Mouse (Mus musculus) cerebellum, postnatal 10 days (tissue): ENCODE results near the gene Arhgap45.

Source experiments
- DNase-seq, 2 experiments: peaks; one replicate each; pipeline ENCODE4 v3.0.0; 2021; ENCODE audit warnings: mixed read lengths in 2 of 2

Arhgap45 gene

DNA sequence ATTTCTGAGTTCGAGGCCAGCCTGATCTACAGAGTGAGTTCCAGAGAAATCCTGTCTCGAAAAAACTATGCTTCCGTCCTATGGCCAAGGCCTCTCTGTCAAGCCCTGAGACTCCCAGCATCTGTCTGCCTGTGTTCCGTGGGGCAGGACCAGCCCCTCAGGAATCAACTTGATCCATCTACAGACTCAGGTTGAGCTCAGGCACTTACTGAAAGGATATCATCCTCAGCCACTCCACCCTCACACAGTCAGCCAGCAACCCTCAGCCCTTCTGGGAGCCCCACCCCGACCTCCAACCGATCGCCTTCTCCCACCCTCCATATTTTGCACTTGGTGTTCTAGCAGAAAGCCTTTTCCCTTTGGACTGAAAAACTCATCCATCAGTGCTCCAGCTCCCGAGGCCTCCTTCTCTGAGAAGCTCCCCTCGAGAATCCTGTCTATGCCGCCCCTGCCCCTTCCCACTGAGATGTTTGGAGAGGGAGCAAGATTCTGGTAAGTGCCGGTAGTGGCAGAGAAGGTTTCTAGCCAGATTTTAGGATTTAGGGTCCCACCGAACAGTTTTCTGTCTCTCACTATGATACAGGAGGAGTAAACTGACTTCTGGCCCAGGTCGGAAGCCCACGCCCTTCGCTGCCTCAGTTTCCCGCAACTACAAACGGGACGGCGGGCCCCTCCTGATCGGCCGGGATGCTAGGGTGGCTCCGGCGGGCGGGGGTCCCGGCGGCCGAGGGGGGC lies 28.5 kb upstream of the Arhgap45 start:
- peak in 1 of 2 experiments; percentile 21 for DNase-seq

DNA sequence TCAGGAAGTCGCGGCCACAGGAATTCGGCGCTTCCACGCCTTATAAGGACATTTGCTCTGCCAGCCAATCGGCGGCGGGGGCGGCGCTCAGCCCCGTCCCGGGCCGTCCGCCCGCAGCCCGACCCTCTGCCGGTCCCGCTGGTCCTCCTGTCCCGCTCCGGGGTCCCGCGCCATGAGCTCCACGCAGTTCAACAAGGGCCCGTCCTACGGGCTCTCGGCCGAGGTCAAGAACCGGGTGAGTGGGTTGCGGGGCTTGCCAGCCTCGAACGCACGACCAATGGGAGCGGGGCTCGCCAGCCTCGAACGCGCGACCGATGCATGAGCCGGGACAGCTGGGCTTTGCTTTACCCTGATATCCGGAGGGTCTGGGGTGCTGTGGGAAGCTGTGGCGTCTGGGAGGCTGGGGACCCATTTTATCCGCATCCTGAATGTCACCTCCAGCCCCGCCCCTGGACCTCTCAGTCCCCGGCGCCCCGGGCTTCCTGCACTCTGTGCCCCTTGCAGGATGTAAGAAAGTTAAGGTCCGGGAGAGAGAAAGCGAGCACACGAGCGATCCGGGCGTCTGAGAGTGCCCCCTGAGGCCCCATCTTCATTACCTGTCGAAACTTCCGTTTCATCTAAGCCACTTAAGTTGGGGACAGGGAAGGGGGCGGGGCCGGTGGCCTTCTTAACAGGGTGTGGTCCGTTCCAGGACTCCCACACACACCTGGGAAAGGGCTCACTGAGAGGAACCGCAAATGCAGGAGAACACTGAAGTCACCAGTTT lies 27.8 kb upstream of the Arhgap45 start, which contains the start of gene Cnn2:
Cnn2 (plus strand) TSS at position 79 of the 766 bp plus-strand sequence.
- no peak for DNase-seq

DNA sequence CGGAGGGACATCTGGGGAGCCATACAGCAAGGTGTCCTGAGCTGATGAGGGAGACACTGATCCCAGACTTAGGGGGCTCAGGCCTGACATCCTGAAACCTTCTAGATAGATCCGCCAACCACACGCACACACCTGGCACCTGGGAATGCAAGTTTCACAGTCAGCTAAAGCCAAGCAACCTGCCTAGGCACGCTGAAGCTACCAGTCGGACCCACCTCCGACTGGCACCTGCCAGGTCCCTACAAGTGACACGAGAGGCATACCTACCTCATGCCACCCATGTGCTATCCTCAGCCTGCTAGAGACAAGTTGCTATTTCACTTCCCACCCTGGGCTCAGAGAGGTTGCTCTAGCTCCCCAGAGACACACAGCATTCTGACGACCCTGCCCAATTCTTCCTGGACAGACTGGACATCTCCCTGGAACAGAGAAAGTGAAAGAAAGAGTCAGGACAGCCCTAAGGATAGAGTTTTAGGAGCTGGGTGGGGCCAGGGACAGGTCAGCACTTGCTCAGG lies 27.1 kb upstream of the Arhgap45 start:
- DNase-seq: no peak

DNA sequence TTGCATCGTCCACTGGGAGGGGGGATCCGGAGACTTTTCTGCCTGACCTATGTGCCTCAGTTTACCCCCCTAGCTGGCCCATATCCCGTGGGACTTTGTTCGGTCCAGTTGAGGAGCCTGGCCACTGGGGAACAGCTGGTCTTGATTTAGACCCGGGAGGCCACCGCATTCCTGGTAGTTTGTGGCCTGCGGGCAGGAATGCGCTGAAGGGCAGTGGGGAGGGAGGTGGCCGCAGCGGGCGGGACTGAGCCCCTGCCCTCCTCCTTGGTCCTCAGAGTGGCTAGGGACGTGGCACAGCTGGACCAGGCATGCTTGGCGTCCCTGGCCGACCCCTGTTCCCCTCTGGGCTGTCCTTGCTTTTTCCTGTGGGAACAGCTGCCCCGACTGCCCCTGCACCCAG lies 26.6 kb upstream of the Arhgap45 start:
- DNase-seq: no peak

DNA sequence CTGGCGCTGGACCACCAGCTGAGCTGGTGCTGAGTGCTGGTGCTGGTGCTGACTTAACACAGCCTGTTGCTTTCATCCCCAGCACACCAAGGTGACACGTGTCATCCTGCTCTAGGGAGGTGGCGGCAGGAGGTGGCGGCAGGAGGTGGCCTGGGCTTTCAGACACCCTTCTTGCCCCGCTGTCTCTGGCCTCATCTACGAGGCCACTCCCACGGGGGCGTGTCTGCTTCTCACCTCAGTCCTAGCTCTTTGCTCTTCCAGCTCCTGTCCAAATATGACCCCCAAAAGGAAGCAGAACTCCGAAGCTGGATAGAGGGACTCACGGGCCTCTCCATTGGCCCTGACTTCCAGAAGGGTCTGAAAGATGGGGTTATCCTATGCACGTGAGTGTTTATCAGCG lies 25.4 kb upstream of the Arhgap45 start:
- no peak for DNase-seq

DNA sequence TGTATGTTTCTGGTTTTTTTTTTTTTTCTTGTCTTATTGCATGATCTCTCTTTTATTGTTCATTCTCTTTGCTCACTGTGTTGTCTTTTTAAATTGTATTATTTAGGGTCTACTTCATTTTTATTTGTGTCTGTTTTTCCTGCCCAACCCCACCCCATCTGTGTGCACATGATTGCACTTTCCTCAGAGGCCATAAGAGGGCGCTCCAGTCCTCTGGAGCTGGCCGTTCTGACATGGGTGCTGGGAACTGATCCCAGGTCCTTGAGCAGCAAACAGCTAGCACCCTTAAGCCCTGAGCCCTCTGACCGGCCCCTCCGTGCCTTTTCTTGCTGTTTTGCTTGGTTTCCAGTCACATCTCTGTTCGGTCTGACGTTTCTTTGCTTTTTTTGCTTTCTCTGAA lies 24.9 kb upstream of the Arhgap45 start:
- no peak for DNase-seq

DNA sequence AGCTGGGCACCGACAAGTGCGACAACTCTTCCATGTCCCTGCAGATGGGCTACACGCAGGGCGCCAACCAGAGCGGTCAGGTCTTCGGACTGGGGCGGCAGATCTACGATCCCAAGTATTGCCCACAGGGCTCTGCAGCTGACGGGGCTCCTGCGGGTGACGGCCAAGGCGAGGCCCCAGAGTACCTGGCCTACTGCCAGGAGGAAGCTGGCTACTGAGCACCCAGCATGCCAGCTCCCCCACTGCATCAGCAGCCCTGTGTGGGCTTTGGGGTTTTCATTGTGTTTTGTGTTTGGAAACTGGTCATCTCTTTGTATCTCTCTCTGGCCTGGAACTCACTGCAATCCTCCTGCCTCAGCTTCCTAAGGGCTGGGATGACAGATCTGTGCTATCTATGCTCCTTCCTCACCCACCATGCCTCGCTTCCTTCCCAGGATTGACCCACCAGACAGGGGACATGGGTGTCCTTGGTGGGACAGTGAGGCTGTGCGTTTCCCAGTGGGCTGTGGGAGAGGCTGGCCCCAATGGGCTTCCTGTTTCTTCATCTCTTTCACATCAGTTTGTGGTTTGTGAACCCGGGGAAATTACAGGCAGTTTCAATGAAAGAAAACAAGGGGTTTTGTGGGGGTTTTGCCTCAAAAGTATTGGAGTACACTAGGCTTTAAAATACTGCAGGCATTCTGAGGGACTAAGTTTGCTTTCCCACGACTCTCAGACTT lies 21.9 kb upstream of the Arhgap45 start:
- peak in 1 of 2 experiments; percentile 50 for DNase-seq

DNA sequence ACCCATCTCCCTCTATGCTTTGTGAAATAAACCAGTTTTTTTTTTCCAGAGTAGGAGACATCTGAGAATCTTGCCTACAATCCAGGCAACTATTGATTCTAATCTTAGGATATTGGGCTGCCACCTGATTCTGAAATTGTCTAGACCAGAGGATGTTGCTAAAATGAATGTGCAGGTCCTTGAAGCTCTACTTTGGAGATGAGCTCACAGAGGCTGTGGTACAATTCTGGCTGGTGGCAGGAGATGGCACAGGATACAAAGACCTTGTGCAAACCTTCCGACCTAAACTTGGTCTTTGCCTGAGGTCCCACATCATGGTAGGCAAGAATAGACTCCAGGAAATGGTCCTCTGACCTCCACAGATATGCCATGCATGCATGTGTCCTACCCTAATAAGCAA lies 20.8 kb upstream of the Arhgap45 start:
- DNase-seq: no peak

DNA sequence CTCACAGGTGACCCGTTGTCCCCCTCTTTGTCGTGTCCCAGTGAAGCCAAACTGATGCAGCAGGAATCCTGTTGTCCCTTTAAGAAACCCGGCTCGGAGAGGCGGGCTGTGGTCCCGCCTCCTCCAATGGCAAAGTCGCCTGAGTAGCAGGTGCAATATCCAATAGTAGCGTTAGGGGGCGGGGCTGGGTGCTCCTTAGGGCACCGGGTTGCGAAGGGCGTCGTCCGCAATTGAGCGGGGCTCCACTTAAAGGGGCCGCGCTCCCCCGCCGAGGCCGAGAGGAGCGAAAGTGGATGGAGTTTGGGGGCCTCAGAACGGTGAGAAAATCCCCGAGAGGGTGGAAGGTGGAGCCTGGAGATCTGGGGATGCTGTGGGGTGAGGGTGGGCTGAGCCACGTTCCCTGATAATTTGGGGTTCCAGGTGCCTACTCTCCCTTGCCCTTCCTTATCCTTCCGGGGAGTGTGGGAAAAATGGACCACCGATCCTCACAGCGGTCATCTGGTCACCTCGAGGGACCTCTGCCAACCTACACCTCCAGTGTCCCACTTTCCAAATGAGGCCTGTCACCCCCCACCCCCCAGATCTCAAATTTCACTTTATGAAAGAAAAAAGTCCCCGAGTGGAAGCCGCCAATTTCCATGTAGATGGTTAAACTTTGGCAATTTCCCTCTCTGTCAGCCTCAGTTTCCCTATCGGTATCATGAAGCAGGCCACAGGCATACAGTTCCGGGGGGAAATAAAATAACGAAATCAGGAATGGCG lies 20.0 kb upstream of the Arhgap45 start, which contains the start of gene Abca7:
Abca7 (plus strand) TSS at position 223 of the 762 bp plus-strand sequence.
- peak; percentile 100 for DNase-seq

DNA sequence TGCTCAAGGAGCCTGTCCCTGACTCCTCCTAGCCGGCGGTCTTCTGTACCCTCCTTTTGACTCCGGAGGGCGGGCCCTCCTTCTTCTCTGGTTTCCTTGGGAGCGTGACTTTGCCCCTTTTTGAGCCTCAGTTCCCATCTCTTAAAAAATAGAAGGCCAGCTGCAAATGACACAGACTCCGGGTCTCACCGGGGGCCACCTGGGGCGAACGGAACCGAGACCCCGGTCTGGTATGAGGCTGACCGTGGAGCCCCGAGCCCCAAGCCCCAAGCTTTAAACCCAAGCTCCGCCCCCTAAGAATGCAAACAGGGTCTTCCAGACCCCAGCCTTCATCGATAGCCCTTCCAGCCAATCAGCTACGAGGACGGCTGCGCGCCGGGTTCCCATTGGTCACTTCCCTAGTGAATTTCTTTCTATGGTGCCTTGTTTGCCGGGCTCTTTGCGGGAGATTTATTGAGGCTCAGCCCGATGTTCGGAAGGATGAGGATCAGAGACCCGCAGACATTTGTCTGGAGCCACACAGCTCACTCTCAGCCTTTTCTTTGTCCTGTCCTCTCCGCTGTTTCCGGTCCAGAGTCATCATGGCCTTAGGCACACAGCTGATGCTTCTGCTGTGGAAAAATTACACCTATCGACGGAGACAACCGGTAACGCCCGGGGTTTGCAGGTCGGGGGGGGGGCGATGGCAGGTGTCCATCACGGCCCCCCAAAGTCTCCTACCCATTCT lies 19.3 kb upstream of the Arhgap45 start:
- peak; percentile 90 to 93 for DNase-seq

DNA sequence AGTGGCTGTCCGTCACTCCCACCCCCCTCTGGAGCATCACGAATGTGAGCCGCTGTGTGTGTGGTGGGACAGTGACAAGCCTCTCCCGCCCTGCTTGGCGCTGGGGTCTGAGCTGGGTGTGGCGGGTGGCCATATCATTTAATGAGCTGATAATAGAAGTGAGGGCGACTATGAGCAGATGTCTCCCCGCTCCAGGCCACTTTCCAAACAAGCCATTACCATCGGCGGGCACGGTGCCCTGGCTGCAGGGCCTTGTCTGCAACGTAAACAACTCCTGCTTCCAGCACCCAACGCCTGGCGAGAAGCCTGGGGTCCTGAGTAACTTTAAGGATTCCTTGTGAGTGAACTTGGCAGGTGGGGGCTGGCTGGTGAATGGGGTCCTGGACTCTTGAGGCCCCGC lies 18.6 kb upstream of the Arhgap45 start:
- DNase-seq: peak; percentile 89 to 91

DNA sequence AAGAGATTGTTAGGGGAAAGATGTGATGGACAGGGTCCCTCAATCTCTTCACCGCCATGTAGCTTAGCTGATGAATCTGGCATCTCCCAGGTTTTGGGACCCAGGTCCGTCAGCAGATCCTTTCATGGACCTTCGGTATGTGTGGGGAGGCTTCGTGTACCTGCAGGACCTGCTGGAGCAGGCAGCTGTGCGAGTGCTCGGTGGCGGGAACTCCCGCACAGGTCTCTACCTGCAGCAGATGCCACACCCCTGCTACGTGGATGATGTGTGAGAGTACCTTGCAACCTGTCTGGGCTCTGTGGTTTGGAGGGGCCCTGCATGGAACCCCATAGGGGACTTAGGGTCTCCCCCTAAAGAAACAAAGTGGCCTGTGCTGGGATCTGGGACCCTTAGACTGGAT lies 14.5 kb upstream of the Arhgap45 start:
- no peak for DNase-seq

DNA sequence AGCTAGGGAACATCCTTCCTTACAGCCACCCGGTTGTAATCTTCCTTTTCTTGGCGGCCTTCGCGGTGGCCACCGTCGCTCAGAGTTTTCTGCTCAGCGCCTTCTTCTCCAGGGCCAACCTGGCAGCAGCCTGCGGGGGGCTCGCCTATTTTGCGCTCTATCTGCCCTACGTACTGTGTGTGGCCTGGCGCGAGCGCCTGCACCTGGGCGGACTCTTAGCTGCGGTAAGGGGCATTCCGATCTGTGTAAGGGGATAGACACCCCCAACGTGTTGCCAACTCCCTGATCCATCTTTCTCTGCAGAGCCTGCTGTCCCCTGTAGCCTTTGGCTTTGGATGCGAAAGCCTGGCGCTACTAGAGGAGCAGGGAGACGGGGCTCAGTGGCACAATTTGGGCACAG lies 13.6 kb upstream of the Arhgap45 start:
- no peak for DNase-seq

DNA sequence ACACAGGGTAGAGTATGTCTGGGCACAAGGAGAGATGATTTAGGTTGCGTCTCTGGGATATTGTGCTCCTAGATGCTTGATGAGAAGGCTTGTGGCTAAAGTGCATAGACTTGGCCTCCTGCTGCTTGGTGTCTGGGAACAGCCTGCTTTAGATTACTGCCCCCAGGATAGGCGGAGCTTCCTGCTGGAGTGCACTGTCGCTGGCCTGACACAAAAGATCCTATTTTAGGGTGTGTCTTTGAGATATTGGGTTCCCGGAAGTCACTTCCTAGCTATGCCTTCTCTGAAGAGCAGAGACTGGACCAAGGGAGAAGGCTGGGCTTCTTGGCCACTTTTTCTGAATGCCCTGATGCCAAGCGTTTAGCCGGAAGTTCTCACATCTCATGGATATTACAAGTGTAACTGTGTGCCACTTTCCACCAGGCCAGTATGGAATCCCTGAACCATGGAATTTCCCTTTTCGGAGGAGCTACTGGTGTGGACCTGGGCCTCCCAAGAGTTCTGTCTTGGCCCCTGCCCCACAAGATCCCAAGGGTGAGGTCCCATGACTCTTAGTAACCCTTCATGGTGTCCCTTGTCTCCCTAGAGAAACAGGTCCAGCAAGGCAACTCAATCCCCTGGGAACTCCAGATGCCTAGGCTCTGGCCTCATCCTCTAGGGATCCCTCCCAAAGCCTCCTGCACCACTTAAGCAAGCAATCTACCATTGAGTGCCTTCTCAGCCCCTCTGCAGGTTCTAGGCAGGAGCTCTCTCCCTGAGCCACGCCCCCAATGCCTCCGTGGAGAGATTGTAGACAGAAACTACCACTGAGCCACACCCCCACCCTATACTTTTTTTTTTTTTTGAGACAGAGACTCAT lies 12.8 kb upstream of the Arhgap45 start:
- DNase-seq: no peak

DNA sequence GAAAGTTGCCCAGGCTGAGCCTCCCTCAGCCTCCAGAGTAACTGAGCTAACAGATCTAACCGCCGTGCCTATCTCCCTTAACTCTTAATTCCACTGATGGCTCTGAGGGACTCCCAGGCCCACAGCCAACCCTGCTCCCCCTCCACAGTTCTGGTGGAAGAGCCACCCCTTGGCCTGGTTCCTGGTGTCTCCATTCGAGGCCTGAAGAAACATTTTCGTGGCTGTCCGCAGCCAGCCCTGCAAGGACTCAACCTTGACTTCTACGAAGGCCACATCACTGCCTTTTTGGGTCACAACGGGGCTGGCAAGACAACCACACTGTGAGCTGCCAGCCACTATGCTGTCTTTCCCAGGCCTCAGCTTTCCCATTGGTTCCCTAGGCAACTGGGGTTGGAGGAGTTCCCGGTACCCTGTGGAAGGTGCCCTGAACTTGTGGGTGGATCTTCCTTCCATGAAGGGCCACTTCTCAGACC lies 12.2 kb upstream of the Arhgap45 start:
- DNase-seq: no peak

DNA sequence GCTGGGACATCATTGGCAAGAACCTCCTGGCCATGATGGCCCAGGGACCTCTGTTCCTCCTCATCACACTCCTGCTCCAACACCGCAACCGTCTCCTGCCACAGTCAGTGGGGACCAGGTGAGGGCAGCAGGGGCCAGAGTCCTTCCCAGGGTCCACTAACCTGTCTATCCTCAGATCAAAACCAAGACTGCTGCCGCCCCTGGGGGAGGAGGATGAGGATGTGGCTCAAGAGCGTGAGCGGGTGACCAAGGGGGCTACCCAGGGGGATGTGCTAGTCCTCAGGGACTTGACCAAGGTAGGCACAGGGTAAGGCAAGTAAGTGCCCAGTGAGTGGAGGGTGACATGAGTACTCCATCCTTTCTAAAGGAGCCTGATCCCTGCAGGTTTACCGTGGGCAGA lies 4.7 kb upstream of the Arhgap45 start:
- no peak for DNase-seq

DNA sequence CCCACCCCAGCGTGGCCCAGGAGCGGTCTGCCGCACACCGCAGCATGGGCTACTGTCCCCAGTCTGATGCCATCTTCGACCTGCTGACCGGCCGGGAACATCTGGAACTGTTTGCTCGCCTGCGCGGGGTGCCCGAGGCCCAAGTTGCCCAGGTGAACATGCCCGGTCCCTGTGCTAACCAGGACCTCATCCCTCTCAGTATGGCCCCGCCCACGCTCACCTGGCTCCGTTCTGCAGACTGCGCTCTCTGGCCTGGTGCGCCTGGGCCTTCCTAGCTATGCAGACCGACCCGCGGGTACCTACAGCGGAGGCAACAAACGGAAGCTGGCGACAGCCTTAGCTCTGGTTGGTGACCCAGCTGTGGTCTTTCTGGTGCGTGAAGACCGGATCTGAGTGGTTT lies 2.8 kb upstream of the Arhgap45 start:
- no peak for DNase-seq

DNA sequence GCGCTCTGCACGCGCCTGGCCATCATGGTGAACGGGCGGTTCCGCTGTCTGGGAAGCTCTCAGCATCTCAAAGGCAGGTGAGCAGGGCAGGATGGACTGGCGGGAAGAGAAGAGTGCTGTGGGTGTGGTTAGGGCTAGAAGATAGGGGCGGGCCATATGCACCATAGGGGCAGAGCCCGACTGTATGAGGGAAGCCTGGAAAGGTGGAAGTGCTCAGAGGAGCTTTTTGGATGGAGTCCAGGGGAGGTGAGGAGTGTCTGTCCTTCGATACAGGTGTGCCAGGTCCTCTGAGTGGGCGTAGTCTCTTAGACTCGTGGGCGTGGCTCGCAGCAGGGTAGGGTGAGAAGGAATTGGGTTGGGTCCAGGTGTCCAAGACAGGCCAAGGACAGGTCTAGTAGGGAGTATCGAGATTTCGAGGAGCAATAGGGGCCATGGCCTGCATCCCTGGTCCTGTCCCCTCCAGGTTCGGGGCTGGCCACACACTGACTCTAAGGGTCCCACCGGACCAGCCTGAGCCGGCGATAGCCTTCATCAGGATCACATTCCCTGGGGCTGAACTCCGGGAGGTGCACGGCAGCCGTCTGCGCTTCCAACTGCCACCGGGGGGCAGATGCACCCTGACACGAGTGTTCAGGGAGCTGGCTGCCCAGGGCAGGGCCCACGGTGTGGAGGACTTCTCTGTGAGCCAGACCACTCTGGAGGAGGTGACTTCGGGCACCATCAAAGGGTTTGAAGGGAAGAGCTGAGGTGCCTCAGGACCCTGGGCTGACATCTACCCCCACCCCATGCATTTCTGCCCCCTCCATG lies 1.8 kb upstream of the Arhgap45 start:
- no peak for DNase-seq

DNA sequence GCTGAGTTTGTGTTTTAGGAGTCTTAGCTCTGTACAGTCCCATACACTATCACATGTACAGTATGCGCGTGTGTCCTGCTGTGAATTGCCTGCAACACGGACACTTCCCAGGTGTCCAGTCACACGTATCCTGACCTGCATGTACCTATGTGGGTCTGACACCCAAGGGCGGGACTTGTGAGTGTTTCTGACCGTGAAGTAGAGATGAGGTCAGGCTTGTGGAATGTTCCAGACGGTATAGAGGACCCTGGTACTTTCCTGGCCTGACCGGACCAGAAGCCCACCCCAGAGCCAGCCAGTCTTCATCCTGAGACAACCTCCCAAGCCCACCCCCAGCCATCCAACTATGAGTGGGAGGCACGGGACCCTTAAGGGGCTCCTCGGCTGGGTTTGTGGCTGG lies 870 bp upstream of the Arhgap45 start:
- DNase-seq: no peak

DNA sequence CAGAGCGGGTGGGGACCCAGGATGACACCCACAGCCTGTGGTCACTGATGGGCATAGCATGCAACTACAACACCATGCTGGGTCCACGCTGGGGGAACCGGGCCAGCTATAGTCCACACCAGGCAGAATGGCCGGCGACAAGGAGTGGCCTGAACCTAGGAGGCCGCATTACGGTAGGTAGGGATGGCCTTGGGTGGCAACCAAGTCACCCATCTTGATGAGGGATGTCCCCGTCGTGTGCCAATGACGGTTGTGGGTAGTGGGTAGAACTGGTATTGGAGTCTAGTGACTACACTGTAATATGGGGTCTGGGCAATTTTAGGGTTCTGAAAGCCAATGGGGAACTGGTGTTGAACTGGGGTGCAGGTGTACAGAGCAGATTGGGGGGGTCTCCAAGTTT lies 478 bp downstream of the Arhgap45 start:
- no peak for DNase-seq
